Mouse (Mus musculus) right cerebral cortex, postnatal 25 days (tissue): ENCODE results near the gene Ftsj1.

ENCODE experiments used
- DNase-seq: peaks from one replicate; pipeline ENCODE4 v3.0.0; 2022

Ftsj1 gene

GRCm38 (mm10) chrX:8217383-8217782, 34.8 kb downstream of the Ftsj1 start:
- DNase-seq = peak; percentile 18

GRCm38 (mm10) chrX:8211490-8212207, 40.6 kb downstream of the Ftsj1 start:
- DNase-seq = no peak

GRCm38 (mm10) chrX:8209720-8210119, 42.5 kb downstream of the Ftsj1 start:
- DNase-seq = no peak

GRCm38 (mm10) chrX:8207224-8207623, 45.0 kb downstream of the Ftsj1 start:
- DNase-seq = no peak

- DNase-seq = no peak
These were observed 45.5 kb downstream of the Ftsj1 start for GRCm38 (mm10) chrX:8206694-8207197.

GRCm38 (mm10) chrX:8206015-8206693, 46.1 kb downstream of the Ftsj1 start, which contains the start of gene Porcn:
Gene Porcn (minus strand): TSS chrX:8206525.
- peak; percentile 84 for DNase-seq

- DNase-seq = no peak
These were observed 46.7 kb downstream of the Ftsj1 start for GRCm38 (mm10) chrX:8205551-8205950.

- DNase-seq = no peak
These were observed 47.1 kb downstream of the Ftsj1 start for GRCm38 (mm10) chrX:8205088-8205487.

GRCm38 (mm10) chrX:8204076-8204475, 48.1 kb downstream of the Ftsj1 start:
- no peak for DNase-seq

GRCm38 (mm10) chrX:8203105-8203504, 49.1 kb downstream of the Ftsj1 start:
- no peak for DNase-seq

- DNase-seq = peak; percentile 10
These were observed 58.8 kb downstream of the Ftsj1 start, which contains the start of gene Ebp for GRCm38 (mm10) chrX:8193419-8193723. Gene Ebp (minus strand): TSS chrX:8193512.

GRCm38 (mm10) chrX:8192640-8193418, 59.4 kb downstream of the Ftsj1 start:
- peak; percentile 76 for DNase-seq

GRCm38 (mm10) chrX:8192126-8192639, 60.0 kb downstream of the Ftsj1 start:
- DNase-seq = peak; percentile 10
